Mouse (Mus musculus): Measurements from ENCODE around the gene Ctrc.

GRCm38 (mm10) chr4:141833911-141834310 lies 12.2 kb downstream of the Ctrc start:
- TF ChIP-seq CTCF (IDR thresholded peaks at IDR 0.05; ENCODE audit: extremely low read depth, insufficient read length, insufficient replicate concordance, low read depth, low read length) (no peak), POLR2A (IDR thresholded peaks at IDR 0.05; ENCODE audit: low read depth, low read length) (no peak)

All from small intestine, adult 2 months (tissue).